Mouse (Mus musculus): ENCODE data around the gene Cdk5r2.

- TF ChIP-seq CTCF (conservative IDR thresholded peaks at IDR 0.05; ENCODE audit: low read length) (no peak), POU5F1 (IDR thresholded peaks at IDR 0.05; ENCODE audit: borderline replicate concordance, low read length) (no peak), NANOG (IDR thresholded peaks at IDR 0.05; ENCODE audit: borderline replicate concordance, low read length) (no peak)
These were observed 47.5 kb downstream of the Cdk5r2 start for GRCm38 (mm10) chr1:74902191-74902590.
